Mouse (Mus musculus) midbrain, embryonic 12.5 days (tissue): ENCODE measurements around the gene Cd59a. TPM values are rescaled to one million over a fixed set of nuclear protein-coding genes. Genes with fewer than 3 reads are reported as not detected.
"Not testable (repeated sequence)": the region's sequence is repeated elsewhere in the genome, so short reads cannot be mapped to it uniquely, and the experiment has no call there.

Experiments
- ATAC-seq: fragments of 200-750 bp; cut with Nextera tagmentation; 2 replicates; pipeline ENCODE4 v1.8.0; 2017; ENCODE audit warnings: low read depth, moderate TSS enrichment, moderate library complexity; ENCODE audit not compliant: low FRiP score
- H3K27ac ChIP-seq: fragments of 300-500 bp; sonication (generic); replicated peaks from 2 replicates; pipeline ENCODE4 v1.5.1; 2016; ENCODE audit warnings: mild to moderate bottlenecking
- H3K27me3 ChIP-seq: fragments of 300-500 bp; sonication (generic); 2 replicates; pipeline ENCODE4 v1.6.1; 2016; ENCODE audit warnings: mild to moderate bottlenecking
- H3K36me3 ChIP-seq: fragments of 300-500 bp; sonication (generic); 2 replicates; pipeline ENCODE4 v1.6.1; 2016
- H3K4me1 ChIP-seq: fragments of 300-500 bp; sonication (generic); 2 replicates; pipeline ENCODE4 v1.6.1; 2016
- H3K4me2 ChIP-seq: fragments of 300-500 bp; sonication (generic); replicated peaks from 2 replicates; pipeline ENCODE4 v1.6.1; 2016; ENCODE audit warnings: mild to moderate bottlenecking, moderate library complexity
- H3K4me3 ChIP-seq: fragments of 300-500 bp; sonication (generic); 2 replicates; pipeline ENCODE4 v1.5.1; 2016; ENCODE audit warnings: mild to moderate bottlenecking
- H3K9ac ChIP-seq: fragments of 300-500 bp; sonication (generic); replicated peaks from 2 replicates; pipeline ENCODE4 v1.6.1; 2016; ENCODE audit warnings: mild to moderate bottlenecking, moderate library complexity
- H3K9me3 ChIP-seq: fragments of 300-500 bp; sonication (generic); 2 replicates; pipeline ENCODE4 v1.6.1; 2016; ENCODE audit warnings: mild to moderate bottlenecking
- WGBS: fragments of 180-500 bp; shearing (Covaris S2); methylation state at CpG from one replicate; pipeline ENCODE4 v1.1.7; 2016; 5-methylcytosine and 5-hydroxymethylcytosine counted together
- polyA plus RNA-seq: library from polyadenylated mRNA; unstranded; fragments of >200 nt; fragmentation: Nextera tagmentation; extraction: Ambion mirVana; gene quantifications from 2 replicates; pipeline ENCODE4 v1.2.1, GENCODE M21; 2016

The Cd59a gene
- polyA plus RNA-seq, 1 experiment from 2014 or later = 22.5 TPM

DNA sequence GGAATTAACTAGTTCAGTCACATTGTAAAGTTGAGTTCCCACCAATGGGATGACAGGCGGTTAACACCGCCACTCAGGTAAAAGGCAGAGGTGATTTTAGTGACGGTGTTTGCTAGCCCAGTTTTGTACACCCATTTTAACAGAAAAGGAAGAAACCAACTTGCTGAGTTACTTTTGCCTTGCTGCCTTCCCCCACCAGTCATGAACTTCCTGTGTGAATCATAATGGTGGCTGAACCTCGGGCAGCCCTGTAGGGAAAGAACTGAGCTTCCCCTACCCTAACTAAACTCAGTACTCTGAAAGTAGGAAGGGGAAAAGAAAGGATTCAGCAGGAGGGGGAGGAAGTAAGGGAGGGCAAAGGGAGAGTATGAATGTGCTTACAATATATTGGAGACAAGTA is 14.4 kb downstream of the Cd59a start:
- Histone ChIP-seq H3K4me3 (no peak overlapping the region), H3K9me3 (no peaks in the 10 kb centered on the region), H3K4me2 (no peak overlapping the region), H3K9ac (no peak overlapping the region), H3K36me3 (no peaks in the 10 kb centered on the region), H3K27me3 (no peaks in the 10 kb centered on the region), H3K4me1 (no peaks in the 10 kb centered on the region), H3K27ac (no peak overlapping the region)
- WGBS = 90% methylated on average over 4 of the region's 4 CpGs
- ATAC-seq = no peak

DNA sequence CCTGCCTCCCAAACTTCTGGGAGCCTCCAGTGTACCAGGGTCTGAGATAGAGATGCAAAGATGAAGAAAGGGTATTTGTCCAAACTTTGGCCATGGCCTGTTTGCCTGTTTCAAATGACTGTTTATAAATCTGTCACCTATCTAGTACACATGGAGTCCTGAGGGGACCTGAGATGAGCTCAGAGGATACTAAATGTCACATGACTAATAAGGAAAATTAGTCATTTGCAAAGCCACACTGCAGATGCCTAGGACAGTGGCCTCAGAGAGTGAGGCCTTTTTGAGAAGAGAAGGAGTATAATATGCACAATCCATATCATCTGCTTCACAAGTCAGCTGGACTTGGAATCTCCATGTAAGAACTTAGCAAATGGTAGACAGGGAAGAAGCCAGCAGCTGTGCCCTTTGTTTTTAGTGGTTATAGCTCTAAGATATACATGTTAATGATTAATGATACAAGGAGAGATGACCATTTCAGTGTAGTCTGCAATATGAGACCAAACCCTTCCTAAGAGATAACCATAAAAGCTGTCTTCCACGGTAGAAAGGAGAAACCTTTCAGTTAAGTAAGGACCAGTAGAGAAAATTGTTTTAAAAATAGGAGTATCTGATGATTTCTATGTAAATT is 15.7 kb downstream of the Cd59a start:
- H3K4me1 ChIP-seq, H3K9ac ChIP-seq, H3K4me2 ChIP-seq, H3K27me3 ChIP-seq, H3K36me3 ChIP-seq, ATAC-seq, H3K4me3 ChIP-seq, H3K27ac ChIP-seq, H3K9me3 ChIP-seq: not testable (repeated sequence)
- no CpG with 5 or more reads among the region's 1 CpGs for WGBS

DNA sequence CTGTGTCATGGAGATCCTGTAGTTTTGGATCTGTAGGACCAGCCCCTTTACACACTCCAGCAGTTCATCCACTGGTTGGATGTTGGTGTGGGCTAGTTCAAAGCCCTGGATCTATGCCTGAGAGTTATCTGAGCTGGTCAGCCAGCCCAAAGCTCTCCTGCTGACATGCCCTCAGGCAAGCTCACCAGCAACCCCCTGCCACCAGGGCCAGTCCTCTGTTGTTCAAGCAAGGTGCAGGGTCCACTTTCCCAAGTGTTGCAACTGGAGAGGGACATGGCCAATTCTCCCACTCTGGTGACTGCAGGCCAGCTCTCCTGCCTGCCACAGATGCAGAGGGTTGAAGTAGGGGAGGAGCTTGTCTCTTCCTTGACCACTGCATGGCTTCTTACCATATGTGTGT is 18.0 kb downstream of the Cd59a start:
- not testable (repeated sequence) for H3K4me3 ChIP-seq, H3K4me2 ChIP-seq, ATAC-seq, H3K27ac ChIP-seq, H3K9me3 ChIP-seq, H3K9ac ChIP-seq, H3K27me3 ChIP-seq, H3K36me3 ChIP-seq, H3K4me1 ChIP-seq

DNA sequence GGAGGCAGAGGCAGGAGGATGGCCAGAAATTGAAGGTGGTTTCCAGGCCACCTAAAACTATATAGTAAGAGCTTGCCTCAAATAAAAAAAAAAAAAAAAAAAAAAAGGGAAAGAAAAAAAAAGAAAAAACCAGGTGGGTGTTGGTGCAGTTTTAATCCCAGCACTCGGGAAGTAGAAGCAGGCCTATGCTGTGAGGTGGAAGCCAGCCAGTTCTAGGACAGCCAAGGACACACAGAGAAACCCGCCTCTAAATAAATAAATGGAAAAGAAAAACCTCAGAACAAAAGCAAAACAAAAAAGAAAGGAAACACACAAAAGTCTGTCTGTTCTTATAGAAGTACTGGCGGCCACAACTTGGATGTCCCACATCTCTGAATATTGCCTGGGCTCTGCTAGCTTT is 19.3 kb downstream of the Cd59a start:
- 85% methylated on average over 3 of the region's 3 CpGs for WGBS
- Histone ChIP-seq H3K4me3 (no peak overlapping the region), H3K27me3 (no peaks in the 10 kb centered on the region), H3K27ac (no peak overlapping the region), H3K9ac (no peak overlapping the region), H3K36me3 (no peaks in the 10 kb centered on the region), H3K4me2 (no peak overlapping the region), H3K4me1 (no peaks in the 10 kb centered on the region), H3K9me3 (no peaks in the 10 kb centered on the region)
- ATAC-seq = no peak

DNA sequence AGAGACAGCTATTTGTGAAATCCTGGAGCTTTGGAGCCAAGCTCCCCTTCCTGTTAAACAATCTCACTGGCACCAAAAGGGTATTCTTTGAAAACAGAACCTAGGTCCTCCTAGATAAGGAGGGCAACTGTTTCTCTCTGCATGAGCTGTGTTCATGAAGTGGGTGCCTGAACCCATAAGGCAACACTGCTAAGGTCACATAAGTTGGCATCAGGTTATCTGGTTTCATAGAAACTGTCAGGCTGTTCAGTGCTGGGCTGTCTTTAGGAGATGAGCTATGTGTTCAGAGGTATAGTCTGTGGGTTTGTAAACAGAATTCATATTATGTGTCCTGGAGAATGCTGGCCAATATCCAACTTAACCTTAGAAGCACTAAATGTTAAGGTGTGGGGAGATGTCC is 21.6 kb downstream of the Cd59a start:
- not testable (repeated sequence) for H3K4me2 ChIP-seq, H3K9ac ChIP-seq, ATAC-seq, H3K4me1 ChIP-seq, H3K36me3 ChIP-seq, H3K27me3 ChIP-seq, H3K9me3 ChIP-seq, H3K4me3 ChIP-seq, H3K27ac ChIP-seq

DNA sequence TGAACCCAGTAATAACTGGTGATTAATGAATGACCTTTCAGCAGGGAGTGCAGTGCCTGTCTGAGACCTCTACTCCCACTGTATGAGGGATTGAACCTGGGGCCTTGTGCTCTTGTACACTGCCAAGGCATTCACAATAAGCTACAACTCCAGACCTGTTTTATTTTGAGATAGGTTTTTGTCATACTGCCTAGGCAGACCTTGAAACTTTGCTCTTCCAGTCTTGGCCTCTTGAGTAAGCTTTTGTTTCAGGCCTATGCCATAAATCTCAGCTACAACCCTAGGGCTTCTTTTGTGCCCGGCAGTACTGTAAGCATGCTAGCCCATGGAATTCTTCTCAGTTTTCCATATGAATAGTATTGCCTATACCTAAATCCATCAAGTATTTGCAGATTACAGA is 23.5 kb downstream of the Cd59a start:
- no peak overlapping the region for H3K4me3 ChIP-seq
- peaks cover 12% of the 10 kb centered on the region; the same call in 1 of the 2 replicates for H3K27me3 ChIP-seq
- peaks cover 7% of the 10 kb centered on the region for H3K4me1 ChIP-seq
- WGBS = 81% methylated on average over 1 of the region's 1 CpGs
- no peaks in the 10 kb centered on the region for H3K36me3 ChIP-seq
- no peak for ATAC-seq
- no peaks in the 10 kb centered on the region for H3K9me3 ChIP-seq
- no peak overlapping the region for H3K9ac ChIP-seq
- no peak overlapping the region for H3K27ac ChIP-seq
- no peak overlapping the region for H3K4me2 ChIP-seq

DNA sequence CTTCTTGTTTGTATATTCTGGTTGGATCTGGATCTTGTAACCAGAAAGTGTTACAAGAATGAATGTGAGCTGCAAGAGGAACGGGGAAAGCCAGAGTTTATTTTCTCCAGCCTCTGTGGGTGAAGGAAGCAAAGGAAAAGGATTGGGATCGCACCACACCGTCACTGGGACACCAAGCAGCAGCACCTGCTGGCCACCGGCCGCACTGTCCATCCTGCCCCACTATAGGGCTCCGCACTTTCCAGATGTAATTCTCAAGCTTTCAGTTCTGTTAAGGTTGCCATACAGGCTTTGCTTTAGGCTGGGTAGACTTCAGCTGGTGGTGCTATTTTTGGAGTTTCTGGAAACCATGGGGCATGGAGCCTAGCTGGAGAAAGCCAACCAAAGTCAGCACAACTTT is 24.7 kb downstream of the Cd59a start:
- no peak overlapping the region for H3K4me3 ChIP-seq
- no peak for ATAC-seq
- H3K4me2 ChIP-seq = no peak overlapping the region
- no peak overlapping the region for H3K27ac ChIP-seq
- H3K27me3 ChIP-seq = peaks cover 20% of the 10 kb centered on the region
- WGBS = 55% methylated on average over 6 of the region's 6 CpGs
- H3K9ac ChIP-seq = no peak overlapping the region
- H3K9me3 ChIP-seq = no peaks in the 10 kb centered on the region
- peaks cover 7% of the 10 kb centered on the region for H3K4me1 ChIP-seq
- no peaks in the 10 kb centered on the region for H3K36me3 ChIP-seq

DNA sequence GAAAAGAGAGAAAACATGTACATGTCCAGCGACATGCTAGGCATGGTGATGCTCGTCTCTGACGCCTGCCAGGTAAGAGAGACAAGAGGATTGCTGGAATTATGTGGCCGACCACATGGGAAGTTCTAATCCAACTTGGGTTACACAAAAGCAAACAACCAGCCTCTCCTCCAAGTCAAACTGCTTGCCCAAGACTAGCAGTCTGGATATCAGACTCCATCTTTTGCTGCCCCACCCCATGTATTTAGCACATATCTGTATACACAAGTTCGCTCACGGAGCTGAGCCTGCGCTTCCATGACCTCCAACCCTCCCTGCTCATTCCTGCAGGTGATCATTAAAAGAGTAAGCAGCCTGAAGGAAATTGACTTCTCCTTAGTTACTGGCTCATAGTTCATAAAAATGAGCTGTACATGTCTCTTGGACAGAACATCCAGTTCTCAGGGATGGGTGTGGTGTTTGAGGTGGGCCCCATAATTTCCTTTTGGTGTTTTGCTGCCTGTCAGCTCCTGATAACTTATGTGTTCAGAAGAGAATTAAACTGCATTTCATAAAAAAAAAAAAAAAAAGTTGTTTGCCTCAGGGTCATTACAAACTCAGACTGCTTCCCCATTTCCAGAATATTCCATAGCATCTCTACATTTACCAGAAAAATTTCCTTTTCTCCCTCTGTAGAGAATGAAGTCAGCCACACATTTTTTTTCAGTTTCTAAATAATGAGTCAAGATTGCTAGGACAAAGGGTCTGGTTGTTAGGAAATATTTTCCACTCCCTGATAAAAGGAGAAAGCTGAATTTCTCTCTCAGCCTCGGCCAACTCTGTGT is 26.3 kb downstream of the Cd59a start:
- Histone ChIP-seq H3K4me1 (peaks cover 7% of the 10 kb centered on the region), H3K4me2 (peak overlapping the region; percentile 97), H3K36me3 (no peaks in the 10 kb centered on the region), H3K9ac (no peak overlapping the region), H3K27me3 (peaks cover 26% of the 10 kb centered on the region), H3K27ac (no peak overlapping the region), H3K9me3 (no peaks in the 10 kb centered on the region), H3K4me3 (peak overlapping the region; percentile 73)
- WGBS = 81% methylated on average over 8 of the region's 8 CpGs
- ATAC-seq = no peak

DNA sequence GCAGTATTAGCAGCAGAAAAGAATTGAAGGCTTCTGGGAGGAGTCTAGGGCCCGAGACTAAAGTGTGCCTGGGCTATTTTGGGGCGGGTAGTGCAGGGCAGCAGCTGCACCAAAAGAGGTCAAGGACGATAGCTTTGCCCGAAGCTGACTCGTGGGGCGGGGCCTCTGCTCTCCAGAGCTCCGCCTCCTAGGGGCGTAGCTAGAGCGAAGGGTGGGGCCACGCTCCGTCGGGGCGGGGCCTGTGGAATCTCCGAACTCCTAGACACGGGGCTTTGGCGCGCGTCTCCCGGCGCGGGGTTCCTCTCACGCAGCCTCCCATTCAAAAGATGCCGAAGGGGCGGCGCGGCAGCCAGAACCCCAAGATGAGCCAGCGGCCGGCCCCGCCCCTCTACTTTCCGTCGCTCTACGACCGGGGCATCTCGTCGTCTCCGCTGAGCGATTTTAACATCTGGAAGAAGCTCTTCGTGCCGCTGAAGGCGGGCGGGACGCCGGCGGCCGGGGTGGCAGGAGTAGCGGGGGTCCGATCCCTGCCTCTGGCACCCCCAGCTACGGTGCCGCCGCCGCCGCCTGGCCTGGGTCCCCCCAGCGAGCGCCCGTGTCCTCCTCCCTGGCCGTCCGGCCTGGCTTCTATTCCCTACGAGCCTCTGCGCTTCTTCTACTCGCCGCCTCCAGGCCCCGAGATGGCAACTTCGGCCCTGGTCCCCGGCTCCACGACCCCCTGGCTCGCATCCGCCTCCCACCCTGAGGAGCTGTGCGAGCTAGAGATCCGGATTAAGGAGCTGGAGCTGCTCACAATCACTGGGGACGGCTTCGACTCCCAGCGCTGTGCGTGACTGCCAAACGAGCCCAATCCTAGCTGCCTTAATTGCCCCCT is 27.1 kb downstream of the Cd59a start, which contains the start of gene A930018P22Rik:
Gene A930018P22Rik, plus strand, starts transcription at position 265 of the 874 bp plus-strand sequence.
- Histone ChIP-seq H3K27ac (no peak within 1 kb of the TSS), H3K9ac (peak within 1 kb of the TSS; percentile 65), H3K27me3 (peaks cover 26% of the 10 kb centered on the region), H3K9me3 (no peaks in the 10 kb centered on the region), H3K36me3 (no peaks in the 10 kb centered on the region), H3K4me1 (peaks cover 7% of the 10 kb centered on the region), H3K4me2 (peak within 1 kb of the TSS; percentile 97), H3K4me3 (peak within 1 kb of the TSS; percentile 73)
- under 1% methylated on average over 71 of the region's 74 CpGs for whole genome bisulfite sequencing
- peak; percentile 95 for ATAC-seq

DNA sequence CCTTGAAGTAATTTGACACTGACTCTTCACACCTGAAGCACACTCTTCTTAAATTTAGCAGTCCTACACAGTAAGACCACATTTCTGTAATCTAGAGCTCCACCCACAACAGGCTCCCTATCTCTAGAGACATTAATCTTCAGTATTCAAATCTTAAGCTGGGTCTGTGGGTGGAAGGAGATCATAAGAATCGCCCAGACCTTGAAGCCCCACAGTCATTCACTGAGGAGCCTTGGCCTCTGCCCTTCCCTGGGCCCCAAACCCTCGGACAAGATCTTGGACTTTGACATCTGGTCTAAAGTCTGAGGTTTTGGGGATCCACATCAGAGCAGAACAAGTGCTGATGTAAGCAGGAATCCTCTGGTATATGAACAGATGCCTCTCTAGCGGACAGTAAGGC is 27.9 kb downstream of the Cd59a start:
- no peak; the same call in 1 of the 2 replicates for ATAC-seq
- Histone ChIP-seq H3K9ac (0 out of 2 replicates have a peak overlapping the region, but pooled peaks have one; percentile 65), H3K9me3 (no peaks in the 10 kb centered on the region), H3K36me3 (no peaks in the 10 kb centered on the region), H3K27me3 (peaks cover 26% of the 10 kb centered on the region), H3K4me1 (peaks cover 7% of the 10 kb centered on the region), H3K4me3 (peak overlapping the region; percentile 73; the same call in 1 of the 2 replicates), H3K4me2 (peak overlapping the region; percentile 97), H3K27ac (no peak overlapping the region)
- 36% methylated on average over 3 of the region's 3 CpGs for WGBS

DNA sequence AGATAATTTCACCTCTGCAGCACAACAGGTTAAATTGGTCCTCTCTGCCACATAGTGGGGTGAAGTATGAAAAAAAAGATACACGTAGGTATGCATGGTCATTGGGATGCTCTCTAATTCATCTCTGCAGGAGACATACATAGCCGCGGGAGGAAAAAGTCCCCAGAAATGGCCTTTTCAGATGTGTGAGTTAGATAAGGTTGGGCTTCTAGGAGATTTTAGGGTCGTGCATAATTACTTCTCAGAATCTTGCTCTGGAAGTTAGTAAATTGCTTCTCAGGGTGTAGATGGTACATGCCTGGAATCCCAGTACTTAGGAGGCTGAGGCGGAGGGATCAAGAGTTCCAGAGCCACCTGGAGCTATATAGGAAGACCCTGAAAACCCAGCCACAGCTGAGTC is 28.5 kb downstream of the Cd59a start:
- no peaks in the 10 kb centered on the region for H3K36me3 ChIP-seq
- H3K9me3 ChIP-seq = no peaks in the 10 kb centered on the region
- no peak overlapping the region for H3K4me2 ChIP-seq
- H3K4me3 ChIP-seq = no peak overlapping the region
- H3K27me3 ChIP-seq = peaks cover 26% of the 10 kb centered on the region
- no peak for ATAC-seq
- H3K27ac ChIP-seq = no peak overlapping the region
- H3K4me1 ChIP-seq = peaks cover 7% of the 10 kb centered on the region
- 80% methylated on average over 5 of the region's 5 CpGs for WGBS
- no peak overlapping the region for H3K9ac ChIP-seq
